Mouse (Mus musculus) spleen, adult 2 months (tissue): Measurements from ENCODE around the gene Olfr1377. TPM values are rescaled to one million over a fixed set of nuclear protein-coding genes. Genes with fewer than 3 reads are reported as not detected.

Experiments used
- DNase-seq, 2 experiments: peaks; one replicate each; pipeline versions ENCODE4 v3.0.0 to v3.0.0-alpha.2; 2012 to 2021; ENCODE audit warnings: low spot score in 2 of 2, low read depth in 1 of 2
- H3K27ac ChIP-seq: fragments of 200-500 bp; 2 replicates; pipeline ENCODE4 v1.5.1; 2012; ENCODE audit warnings: low read length, inconsistent platforms; ENCODE audit not compliant: insufficient read depth
- H3K27me3 ChIP-seq: fragments of 200-500 bp; 2 replicates; pipeline ENCODE4 v1.6.1; 2012; ENCODE audit warnings: mild to moderate bottlenecking, moderate library complexity, low read length, inconsistent platforms; ENCODE audit not compliant: control insufficient read depth, insufficient read depth
- H3K36me3 ChIP-seq: fragments of 200-500 bp; 2 replicates; pipeline ENCODE4 v1.6.1; 2012; ENCODE audit warnings: mild to moderate bottlenecking, low read length, inconsistent platforms; ENCODE audit not compliant: control insufficient read depth, insufficient read depth
- H3K4me1 ChIP-seq: fragments of 200-500 bp; 2 replicates; pipeline ENCODE4 v1.6.1; 2011; ENCODE audit warnings: inconsistent platforms; ENCODE audit not compliant: control insufficient read depth, insufficient read depth, insufficient read length
- H3K4me3 ChIP-seq: fragments of 200-500 bp; 2 replicates; pipeline ENCODE4 v1.5.1; 2011; ENCODE audit warnings: mild to moderate bottlenecking, inconsistent platforms; ENCODE audit not compliant: insufficient read depth, insufficient read length; ENCODE audit errors: extremely low read depth
- CTCF ChIP-seq: fragments of 200-500 bp; IDR thresholded peaks from 2 replicates; pipeline ENCODE4 v1.5.1; 2011; ENCODE audit warnings: mild to moderate bottlenecking, inconsistent platforms; ENCODE audit not compliant: insufficient read depth, insufficient read length, insufficient replicate concordance; ENCODE audit errors: extremely low read depth
- POLR2A ChIP-seq: fragments of 200-500 bp; IDR thresholded peaks from 2 replicates; pipeline ENCODE4 v1.6.1; 2011; ENCODE audit warnings: low read depth, low read length, inconsistent platforms
- WGBS: fragments of 180-500 bp; shearing (Covaris S2); methylation state at CpG from one replicate; pipeline ENCODE4 v1.1.7; 2018; 5-methylcytosine and 5-hydroxymethylcytosine counted together
- polyA plus RNA-seq: library from polyadenylated mRNA; depleted of rRNA; stranded (reverse); fragments of >200 nt; gene quantifications from 2 replicates; pipeline ENCODE4 v1.2.3, GENCODE M21; 2012

The Olfr1377 gene
- polyA plus RNA-seq, 1 experiment: not detected

DNA sequence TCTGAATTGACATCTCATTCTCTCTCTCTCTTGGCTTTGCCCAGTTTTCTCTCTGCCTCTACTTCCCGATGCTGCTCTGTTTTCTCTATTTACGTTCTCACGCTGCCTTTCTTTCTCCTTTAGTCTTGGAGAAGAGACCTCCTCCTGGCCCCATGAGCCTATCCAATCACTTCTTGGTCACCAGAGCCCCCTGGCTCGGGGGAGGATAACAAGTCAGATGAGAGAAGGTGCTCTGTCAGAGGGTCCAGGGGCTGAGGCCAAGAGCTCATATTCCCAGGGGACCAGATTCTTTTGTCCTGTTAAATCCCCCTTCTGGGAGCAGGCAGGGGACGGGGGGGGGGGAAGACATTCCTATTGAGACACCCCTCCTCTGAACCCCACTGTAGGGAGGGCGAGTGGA lies 28.1 kb upstream of the Olfr1377 start, which contains the start of gene Prop1:
Gene Prop1, minus strand, starts transcription at position 101 of the 400 bp plus-strand sequence.
- no peak within 1 kb of the TSS for H3K4me3 ChIP-seq
- H3K4me1 ChIP-seq: no peaks in the 10 kb centered on the region
- no peaks in the 10 kb centered on the region for H3K36me3 ChIP-seq
- WGBS: 81% methylated on average over 6 of the region's 6 CpGs
- TF ChIP-seq CTCF: no peak
- H3K27me3 ChIP-seq: no peaks in the 10 kb centered on the region
- DNase-seq: no peak
- H3K27ac ChIP-seq: no peak within 1 kb of the TSS

DNA sequence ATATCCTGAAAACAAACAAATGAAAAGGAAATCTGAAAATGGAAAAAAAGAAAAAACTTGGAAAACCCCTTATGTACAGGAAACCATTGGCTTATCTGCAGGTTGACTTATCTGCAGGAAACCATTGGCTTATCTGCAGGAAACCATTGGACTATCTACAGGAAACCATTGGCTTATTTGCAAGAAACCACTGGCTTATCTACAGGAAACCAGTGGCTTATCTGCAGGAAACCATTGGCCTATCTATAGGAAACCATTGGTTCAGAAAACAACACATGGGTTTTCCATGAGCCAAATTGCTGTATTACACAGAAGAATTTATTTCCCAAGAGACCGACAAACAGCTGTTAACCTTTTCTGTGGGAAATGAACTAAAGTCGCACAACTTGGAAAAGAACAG lies 16.9 kb upstream of the Olfr1377 start:
- WGBS: 4% methylated on average over 2 of the region's 2 CpGs
- H3K27me3 ChIP-seq: no peaks in the 10 kb centered on the region
- DNase-seq: no peak
- H3K27ac ChIP-seq: no peak overlapping the region
- no peak for TF ChIP-seq CTCF
- TF ChIP-seq POLR2A: no peak
- H3K4me3 ChIP-seq: no peak overlapping the region
- H3K4me1 ChIP-seq: no peaks in the 10 kb centered on the region
- no peaks in the 10 kb centered on the region for H3K36me3 ChIP-seq

- H3K27me3 ChIP-seq: no peaks in the 10 kb centered on the region
- WGBS: 93% methylated on average over 11 of the region's 11 CpGs
- TF ChIP-seq CTCF: no peak
- no peak for TF ChIP-seq POLR2A
These were observed 15.5 kb upstream of the Olfr1377 start, which contains the start of gene Olfr1378 for GRCm38 (mm10) chr11:50966230-50966629. Gene Olfr1378 (plus strand): TSS chr11:50966530.

GRCm38 (mm10) chr11:50977216-50977615 lies 4.6 kb upstream of the Olfr1377 start:
- no peak for TF ChIP-seq CTCF
- TF ChIP-seq POLR2A: no peak
- no peaks in the 10 kb centered on the region for H3K4me1 ChIP-seq
- H3K27ac ChIP-seq: no peak overlapping the region
- H3K27me3 ChIP-seq: no peaks in the 10 kb centered on the region
- DNase-seq: no peak
- WGBS: 80% methylated on average over 4 of the region's 4 CpGs
- no peaks in the 10 kb centered on the region for H3K36me3 ChIP-seq
- no peak overlapping the region for H3K4me3 ChIP-seq

More at GRCm38 (mm10) chr11:50966230-50966629, 15.5 kb upstream of the Olfr1377 start, which contains the start of gene Olfr1378:
- no peak for DNase-seq
- Histone ChIP-seq H3K4me3 (no peak within 1 kb of the TSS), H3K36me3 (no peaks in the 10 kb centered on the region), H3K27ac (no peak within 1 kb of the TSS), H3K4me1 (no peaks in the 10 kb centered on the region)

GRCm38 (mm10) chr11:51003296-51003695 lies 21.5 kb downstream of the Olfr1377 start, which contains the start of gene Olfr51:
Gene Olfr51 (plus strand): TSS chr11:51003596.
- no peak within 1 kb of the TSS for H3K4me3 ChIP-seq
- TF ChIP-seq POLR2A (no peak), CTCF (no peak)
- no peak within 1 kb of the TSS for H3K27ac ChIP-seq
- H3K4me1 ChIP-seq: no peaks in the 10 kb centered on the region
- no peaks in the 10 kb centered on the region for H3K36me3 ChIP-seq
- DNase-seq: no peak
- no peaks in the 10 kb centered on the region for H3K27me3 ChIP-seq
- WGBS: 80% methylated on average over 5 of the region's 5 CpGs

- no peak overlapping the region for H3K27ac ChIP-seq
- H3K4me1 ChIP-seq: no peaks in the 10 kb centered on the region
- no peaks in the 10 kb centered on the region for H3K27me3 ChIP-seq
- no peak for DNase-seq
- H3K36me3 ChIP-seq: no peaks in the 10 kb centered on the region
- TF ChIP-seq CTCF: no peak
- no peak for TF ChIP-seq POLR2A
- WGBS: 79% methylated on average over 5 of the region's 5 CpGs
- no peak overlapping the region for H3K4me3 ChIP-seq
These were observed 30.1 kb downstream of the Olfr1377 start for GRCm38 (mm10) chr11:51011821-51012220.

- TF ChIP-seq POLR2A (no peak), CTCF (no peak)
- no peaks in the 10 kb centered on the region for H3K27me3 ChIP-seq
- no peak within 1 kb of the TSS for H3K27ac ChIP-seq
- no peak for DNase-seq
- H3K36me3 ChIP-seq: no peaks in the 10 kb centered on the region
- no peak within 1 kb of the TSS for H3K4me3 ChIP-seq
- 71% methylated on average over 1 of the region's 1 CpGs for WGBS
- H3K4me1 ChIP-seq: no peaks in the 10 kb centered on the region
These were observed 32.2 kb downstream of the Olfr1377 start, which contains the start of gene Olfr54 for GRCm38 (mm10) chr11:51013936-51014335. Gene Olfr54 (plus strand): TSS chr11:51014236.
